Mouse (Mus musculus): ENCODE data around the gene Duxbl3. TPM values are rescaled to one million over a fixed set of nuclear protein-coding genes. Genes with fewer than 3 reads are reported as not detected.
"Not testable (repeated sequence)": the region's sequence is repeated elsewhere in the genome, so short reads cannot be mapped to it uniquely, and the experiment has no call there.

The Duxbl3 gene
- 2.8 and 3.5 TPM in 2 replicates for polyA plus RNA-seq (2015; fragmentation: Nextera tagmentation; extraction: Ambion mirVana)

GRCm38 (mm10) chr14:26257756-26258617 lies at the start of gene Duxbl3:
Gene Duxbl3 (plus strand): TSS chr14:26257962.
- not testable (repeated sequence) for H3K27ac ChIP-seq (ENCODE audit: low read length); H3K4me1 ChIP-seq (ENCODE audit: control insufficient read depth, insufficient read depth, low read length); H3K36me3 ChIP-seq (ENCODE audit: control insufficient read depth, insufficient read depth, low read length); H3K27me3 ChIP-seq (ENCODE audit: control insufficient read depth, insufficient read depth, low read depth, low read length); H3K9ac ChIP-seq (ENCODE audit: low read depth, low read length); H3K4me2 ChIP-seq (ENCODE audit: low read length); H3K4me3 ChIP-seq (ENCODE audit: low read depth, low read length); H3K9me3 ChIP-seq (replicated peaks; ENCODE audit: control insufficient read depth, low read length, poor library complexity, severe bottlenecking)
- WGBS: no CpG with 5 or more reads among the region's 25 CpGs
- ATAC-seq: peak; percentile 84

GRCm38 (mm10) chr14:26216233-26217000 lies 41.3 kb upstream of the Duxbl3 start:
- not testable (repeated sequence) for H3K4me1 ChIP-seq (ENCODE audit: control insufficient read depth, insufficient read depth, low read length); H3K4me2 ChIP-seq (ENCODE audit: low read length); H3K4me3 ChIP-seq (ENCODE audit: low read depth, low read length); H3K36me3 ChIP-seq (ENCODE audit: control insufficient read depth, insufficient read depth, low read length); H3K9ac ChIP-seq (ENCODE audit: low read depth, low read length); H3K9me3 ChIP-seq (replicated peaks; ENCODE audit: control insufficient read depth, low read length, poor library complexity, severe bottlenecking); H3K27ac ChIP-seq (ENCODE audit: low read length); H3K27me3 ChIP-seq (ENCODE audit: control insufficient read depth, insufficient read depth, low read depth, low read length); ATAC-seq
- WGBS: no CpG with 5 or more reads among the region's 5 CpGs

- not testable (repeated sequence) for H3K36me3 ChIP-seq (ENCODE audit: control insufficient read depth, insufficient read depth, low read length); ATAC-seq; H3K4me2 ChIP-seq (ENCODE audit: low read length); H3K27ac ChIP-seq (ENCODE audit: low read length); H3K27me3 ChIP-seq (ENCODE audit: control insufficient read depth, insufficient read depth, low read depth, low read length); H3K4me3 ChIP-seq (ENCODE audit: low read depth, low read length); H3K4me1 ChIP-seq (ENCODE audit: control insufficient read depth, insufficient read depth, low read length); H3K9ac ChIP-seq (ENCODE audit: low read depth, low read length); H3K9me3 ChIP-seq (replicated peaks; ENCODE audit: control insufficient read depth, low read length, poor library complexity, severe bottlenecking)
- no CpG with 5 or more reads among the region's 2 CpGs for WGBS
Observed at GRCm38 (mm10) chr14:26237183-26237582, 20.6 kb upstream of the Duxbl3 start.

GRCm38 (mm10) chr14:26258729-26259128 lies 967 bp downstream of the Duxbl3 start:
- H3K9me3 ChIP-seq (replicated peaks; ENCODE audit: control insufficient read depth, low read length, poor library complexity, severe bottlenecking); H3K36me3 ChIP-seq (ENCODE audit: control insufficient read depth, insufficient read depth, low read length); H3K27me3 ChIP-seq (ENCODE audit: control insufficient read depth, insufficient read depth, low read depth, low read length); H3K4me1 ChIP-seq (ENCODE audit: control insufficient read depth, insufficient read depth, low read length); H3K9ac ChIP-seq (ENCODE audit: low read depth, low read length); H3K4me3 ChIP-seq (ENCODE audit: low read depth, low read length); H3K4me2 ChIP-seq (ENCODE audit: low read length); ATAC-seq; H3K27ac ChIP-seq (ENCODE audit: low read length): not testable (repeated sequence)
- WGBS: no CpG with 5 or more reads among the region's 6 CpGs

GRCm38 (mm10) chr14:26286737-26287136 lies 29.0 kb downstream of the Duxbl3 start:
- not testable (repeated sequence) for H3K36me3 ChIP-seq (ENCODE audit: control insufficient read depth, insufficient read depth, low read length); H3K4me1 ChIP-seq (ENCODE audit: control insufficient read depth, insufficient read depth, low read length); H3K9me3 ChIP-seq (replicated peaks; ENCODE audit: control insufficient read depth, low read length, poor library complexity, severe bottlenecking); ATAC-seq; H3K4me2 ChIP-seq (ENCODE audit: low read length); H3K4me3 ChIP-seq (ENCODE audit: low read depth, low read length); H3K27ac ChIP-seq (ENCODE audit: low read length); H3K27me3 ChIP-seq (ENCODE audit: control insufficient read depth, insufficient read depth, low read depth, low read length); H3K9ac ChIP-seq (ENCODE audit: low read depth, low read length)
- WGBS: no CpG with 5 or more reads among the region's 2 CpGs

GRCm38 (mm10) chr14:26293859-26294258 lies 36.1 kb downstream of the Duxbl3 start:
- WGBS: 95% methylated on average over 1 of the region's 1 CpGs
- Histone ChIP-seq H3K4me3 (ENCODE audit: low read depth, low read length) (no peak overlapping the region), H3K9me3 (replicated peaks; ENCODE audit: control insufficient read depth, low read length, poor library complexity, severe bottlenecking) (no peaks in the 10 kb centered on the region), H3K27ac (ENCODE audit: low read length) (no peak overlapping the region), H3K4me1 (ENCODE audit: control insufficient read depth, insufficient read depth, low read length) (no peaks in the 10 kb centered on the region), H3K27me3 (ENCODE audit: control insufficient read depth, insufficient read depth, low read depth, low read length) (no peaks in the 10 kb centered on the region), H3K9ac (ENCODE audit: low read depth, low read length) (no peak overlapping the region), H3K36me3 (ENCODE audit: control insufficient read depth, insufficient read depth, low read length) (no peaks in the 10 kb centered on the region), H3K4me2 (ENCODE audit: low read length) (no peak overlapping the region)
- no peak for ATAC-seq

GRCm38 (mm10) chr14:26297055-26297454 lies 39.3 kb downstream of the Duxbl3 start:
- no peaks in the 10 kb centered on the region for H3K4me1 ChIP-seq (ENCODE audit: control insufficient read depth, insufficient read depth, low read length)
- no peaks in the 10 kb centered on the region for H3K36me3 ChIP-seq (ENCODE audit: control insufficient read depth, insufficient read depth, low read length)
- WGBS: 81% methylated on average over 4 of the region's 4 CpGs
- no peak overlapping the region for H3K27ac ChIP-seq (ENCODE audit: low read length)
- no peak overlapping the region for H3K4me3 ChIP-seq (ENCODE audit: low read depth, low read length)
- no peak overlapping the region for H3K4me2 ChIP-seq (ENCODE audit: low read length)
- no peaks in the 10 kb centered on the region for H3K27me3 ChIP-seq (ENCODE audit: control insufficient read depth, insufficient read depth, low read depth, low read length)
- H3K9me3 ChIP-seq (replicated peaks; ENCODE audit: control insufficient read depth, low read length, poor library complexity, severe bottlenecking): no peaks in the 10 kb centered on the region
- ATAC-seq: no peak
- H3K9ac ChIP-seq (ENCODE audit: low read depth, low read length): no peak overlapping the region

- WGBS: 74% methylated on average over 5 of the region's 5 CpGs
- Histone ChIP-seq H3K27me3 (ENCODE audit: control insufficient read depth, insufficient read depth, low read depth, low read length) (no peaks in the 10 kb centered on the region), H3K9me3 (replicated peaks; ENCODE audit: control insufficient read depth, low read length, poor library complexity, severe bottlenecking) (no peaks in the 10 kb centered on the region), H3K36me3 (ENCODE audit: control insufficient read depth, insufficient read depth, low read length) (no peaks in the 10 kb centered on the region), H3K4me1 (ENCODE audit: control insufficient read depth, insufficient read depth, low read length) (no peaks in the 10 kb centered on the region), H3K4me2 (ENCODE audit: low read length) (no peak overlapping the region), H3K27ac (ENCODE audit: low read length) (no peak overlapping the region), H3K9ac (ENCODE audit: low read depth, low read length) (no peak overlapping the region), H3K4me3 (ENCODE audit: low read depth, low read length) (no peak overlapping the region)
- no peak for ATAC-seq
Observed at GRCm38 (mm10) chr14:26297484-26297883, 39.7 kb downstream of the Duxbl3 start.

- H3K27me3 ChIP-seq (ENCODE audit: control insufficient read depth, insufficient read depth, low read depth, low read length): no peaks in the 10 kb centered on the region
- no peak overlapping the region for H3K27ac ChIP-seq (ENCODE audit: low read length)
- no peaks in the 10 kb centered on the region for H3K4me1 ChIP-seq (ENCODE audit: control insufficient read depth, insufficient read depth, low read length)
- ATAC-seq: peak; percentile 80
- no peak overlapping the region for H3K4me3 ChIP-seq (ENCODE audit: low read depth, low read length)
- no peaks in the 10 kb centered on the region for H3K9me3 ChIP-seq (replicated peaks; ENCODE audit: control insufficient read depth, low read length, poor library complexity, severe bottlenecking)
- WGBS: 39% methylated on average over 2 of the region's 2 CpGs
- no peaks in the 10 kb centered on the region for H3K36me3 ChIP-seq (ENCODE audit: control insufficient read depth, insufficient read depth, low read length)
- H3K9ac ChIP-seq (ENCODE audit: low read depth, low read length): no peak overlapping the region
- H3K4me2 ChIP-seq (ENCODE audit: low read length): no peak overlapping the region
Observed at GRCm38 (mm10) chr14:26303111-26303510, 45.3 kb downstream of the Duxbl3 start.

All from midbrain, embryonic 16.5 days (tissue).